Mouse (Mus musculus): Measurements from ENCODE around the gene Robo1. TPM values are rescaled to one million over a fixed set of nuclear protein-coding genes. Genes with fewer than 3 reads are reported as not detected.

Gene Robo1
- polyA plus RNA-seq, 1 experiment from 2014 or later: 6.3 TPM

- Histone ChIP-seq H3K9ac (ENCODE audit: low read length) (no peak overlapping the region), H3K4me2 (replicated peaks; ENCODE audit: low read depth) (no peak overlapping the region), H3K27me3 (ENCODE audit: control insufficient read depth, insufficient read depth, low read length) (no peaks in the 10 kb centered on the region), H3K36me3 (ENCODE audit: control insufficient read depth, insufficient read depth, low read length) (no peaks in the 10 kb centered on the region), H3K4me1 (replicated peaks; ENCODE audit: control insufficient read depth, insufficient read depth) (no peaks in the 10 kb centered on the region), H3K27ac (replicated peaks) (no peak overlapping the region), H3K9me3 (ENCODE audit: control insufficient read depth, low read length) (no peaks in the 10 kb centered on the region), H3K4me3 (ENCODE audit: low read depth, low read length) (no peak overlapping the region)
- ATAC-seq (ENCODE audit: low FRiP score, low TSS enrichment) (no peak), DNase-seq (ENCODE audit: low spot score) (no peak)
- WGBS: 69% methylated on average over 7 of the region's 7 CpGs
- TF ChIP-seq CTCF (IDR thresholded peaks at IDR 0.05; ENCODE audit: low read depth) (no peak), EP300 (optimal IDR thresholded peaks at IDR 0.05) (no peak)
These were observed 553.7 kb downstream of the Robo1 start for GRCm38 (mm10) chr16:72861707-72862277.

DNA sequence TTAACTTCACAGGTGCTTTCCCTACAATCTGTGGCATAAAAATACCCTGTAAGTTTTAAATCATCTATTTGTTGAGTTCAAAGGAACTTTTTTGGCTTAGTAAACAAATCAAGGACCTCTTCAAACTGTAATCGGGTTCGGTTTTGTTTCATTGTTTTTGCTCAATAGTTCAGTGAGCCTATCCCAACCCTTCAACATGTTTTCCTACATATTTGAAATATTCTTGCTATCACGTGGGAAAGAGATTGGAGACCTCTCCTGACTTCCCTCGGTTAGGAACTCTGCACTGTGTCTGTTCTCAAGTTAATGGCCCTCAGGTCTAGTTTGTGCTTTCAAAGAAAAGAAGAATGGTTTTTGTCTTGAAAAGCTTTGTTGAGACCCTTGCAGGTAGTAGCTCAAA, 557.9 kb downstream of the Robo1 start:
- ATAC-seq (ENCODE audit: low FRiP score, low TSS enrichment) (no peak), DNase-seq (ENCODE audit: low spot score) (no peak)
- no peak overlapping the region for H3K4me3 ChIP-seq (ENCODE audit: low read depth, low read length)
- H3K9ac ChIP-seq (ENCODE audit: low read length): no peak overlapping the region
- TF ChIP-seq EP300 (optimal IDR thresholded peaks at IDR 0.05) (no peak), CTCF (IDR thresholded peaks at IDR 0.05; ENCODE audit: low read depth) (no peak)
- H3K4me1 ChIP-seq (replicated peaks; ENCODE audit: control insufficient read depth, insufficient read depth): no peaks in the 10 kb centered on the region
- WGBS: 52% methylated on average over 4 of the region's 4 CpGs
- H3K27me3 ChIP-seq (ENCODE audit: control insufficient read depth, insufficient read depth, low read length): no peaks in the 10 kb centered on the region
- H3K9me3 ChIP-seq (ENCODE audit: control insufficient read depth, low read length): no peaks in the 10 kb centered on the region
- no peak overlapping the region for H3K4me2 ChIP-seq (replicated peaks; ENCODE audit: low read depth)
- no peaks in the 10 kb centered on the region for H3K36me3 ChIP-seq (ENCODE audit: control insufficient read depth, insufficient read depth, low read length)
- H3K27ac ChIP-seq (replicated peaks): no peak overlapping the region

DNA sequence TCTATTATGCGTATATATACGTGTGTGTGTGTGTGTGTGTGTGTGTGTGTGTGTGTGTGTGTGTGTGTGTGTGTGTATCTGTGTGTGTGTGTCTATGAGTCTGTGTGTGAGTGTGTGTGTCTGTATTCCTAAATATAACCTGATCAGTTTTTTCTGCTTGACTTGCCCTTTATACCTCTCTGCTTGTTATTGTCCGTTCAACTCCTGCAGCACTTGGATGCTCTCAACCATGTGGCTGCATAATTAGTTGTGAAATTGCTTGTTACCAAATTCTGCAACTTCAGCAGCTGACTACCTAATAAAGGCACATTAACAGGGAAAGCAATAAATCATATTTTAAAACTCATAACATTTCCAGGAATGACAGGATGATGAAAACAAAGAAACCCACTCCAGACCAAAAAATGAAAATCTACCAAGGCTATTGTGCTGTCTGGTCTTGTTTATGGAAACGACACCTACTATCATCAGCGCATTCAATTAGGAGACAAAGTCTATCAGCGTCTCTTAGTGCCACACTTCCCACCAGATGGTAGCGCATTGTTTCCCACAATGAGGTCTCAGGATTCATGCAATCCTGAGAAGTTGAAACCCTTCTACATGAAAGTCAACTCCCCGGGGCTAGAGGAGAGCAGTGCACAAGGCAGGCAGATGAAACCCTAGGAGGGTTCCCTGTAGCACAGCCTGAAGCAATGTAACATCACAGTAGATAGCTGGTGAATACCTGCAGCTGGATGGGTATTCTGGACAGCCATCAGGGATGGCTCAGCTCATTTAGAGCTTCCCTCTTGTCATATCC, 567.0 kb downstream of the Robo1 start:
- WGBS: 78% methylated on average over 8 of the region's 8 CpGs
- no peak overlapping the region for H3K4me3 ChIP-seq (ENCODE audit: low read depth, low read length)
- ATAC-seq (ENCODE audit: low FRiP score, low TSS enrichment): no peak
- no peaks in the 10 kb centered on the region for H3K27me3 ChIP-seq (ENCODE audit: control insufficient read depth, insufficient read depth, low read length)
- H3K27ac ChIP-seq (replicated peaks): no peak overlapping the region
- no peaks in the 10 kb centered on the region for H3K4me1 ChIP-seq (replicated peaks; ENCODE audit: control insufficient read depth, insufficient read depth)
- no peaks in the 10 kb centered on the region for H3K36me3 ChIP-seq (ENCODE audit: control insufficient read depth, insufficient read depth, low read length)
- H3K4me2 ChIP-seq (replicated peaks; ENCODE audit: low read depth): no peak overlapping the region
- H3K9me3 ChIP-seq (ENCODE audit: control insufficient read depth, low read length): no peaks in the 10 kb centered on the region
- DNase-seq (ENCODE audit: low spot score): no peak
- TF ChIP-seq CTCF (IDR thresholded peaks at IDR 0.05; ENCODE audit: low read depth) (no peak), EP300 (optimal IDR thresholded peaks at IDR 0.05) (no peak)
- no peak overlapping the region for H3K9ac ChIP-seq (ENCODE audit: low read length)

GRCm38 (mm10) chr16:72888108-72888507, 580.0 kb downstream of the Robo1 start:
- Histone ChIP-seq H3K4me2 (replicated peaks; ENCODE audit: low read depth) (no peak overlapping the region), H3K27ac (replicated peaks) (no peak overlapping the region), H3K4me3 (ENCODE audit: low read depth, low read length) (no peak overlapping the region), H3K27me3 (ENCODE audit: control insufficient read depth, insufficient read depth, low read length) (no peaks in the 10 kb centered on the region), H3K4me1 (replicated peaks; ENCODE audit: control insufficient read depth, insufficient read depth) (no peaks in the 10 kb centered on the region), H3K9ac (ENCODE audit: low read length) (no peak overlapping the region), H3K36me3 (ENCODE audit: control insufficient read depth, insufficient read depth, low read length) (no peaks in the 10 kb centered on the region), H3K9me3 (ENCODE audit: control insufficient read depth, low read length) (no peaks in the 10 kb centered on the region)
- ATAC-seq (ENCODE audit: low FRiP score, low TSS enrichment) (no peak), DNase-seq (ENCODE audit: low spot score) (no peak)
- WGBS: 37% methylated on average over 7 of the region's 7 CpGs
- TF ChIP-seq EP300 (optimal IDR thresholded peaks at IDR 0.05): no peak
- TF ChIP-seq CTCF (IDR thresholded peaks at IDR 0.05; ENCODE audit: low read depth): no peak

GRCm38 (mm10) chr16:72889401-72889800, 581.3 kb downstream of the Robo1 start:
- Histone ChIP-seq H3K9me3 (ENCODE audit: control insufficient read depth, low read length) (no peaks in the 10 kb centered on the region), H3K4me2 (replicated peaks; ENCODE audit: low read depth) (no peak overlapping the region), H3K4me1 (replicated peaks; ENCODE audit: control insufficient read depth, insufficient read depth) (no peaks in the 10 kb centered on the region), H3K36me3 (ENCODE audit: control insufficient read depth, insufficient read depth, low read length) (no peaks in the 10 kb centered on the region), H3K27ac (replicated peaks) (no peak overlapping the region), H3K9ac (ENCODE audit: low read length) (no peak overlapping the region), H3K27me3 (ENCODE audit: control insufficient read depth, insufficient read depth, low read length) (no peaks in the 10 kb centered on the region), H3K4me3 (ENCODE audit: low read depth, low read length) (no peak overlapping the region)
- WGBS: 79% methylated on average over 9 of the region's 9 CpGs
- ATAC-seq (ENCODE audit: low FRiP score, low TSS enrichment): no peak
- DNase-seq (ENCODE audit: low spot score): no peak
- no peak for TF ChIP-seq CTCF (IDR thresholded peaks at IDR 0.05; ENCODE audit: low read depth)
- TF ChIP-seq EP300 (optimal IDR thresholded peaks at IDR 0.05): no peak

DNA sequence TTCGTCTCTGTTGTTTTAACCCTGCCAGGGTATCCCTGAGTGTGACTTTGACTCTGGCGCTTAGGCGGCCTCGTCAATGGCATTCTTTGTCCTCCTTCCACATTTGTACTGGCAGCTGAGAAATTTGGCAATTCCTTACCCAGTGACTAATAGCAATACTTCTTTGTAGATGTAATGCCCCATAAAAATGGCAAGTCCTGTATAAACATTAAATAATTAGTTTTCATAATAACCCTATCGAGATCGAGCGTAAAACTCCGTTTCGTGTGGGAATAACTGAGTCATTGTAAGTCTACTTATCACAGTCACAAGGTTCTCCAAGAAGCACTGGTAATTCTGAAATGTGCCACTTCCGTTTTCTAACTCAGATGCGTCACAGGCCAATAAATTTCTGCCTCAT, 589.0 kb downstream of the Robo1 start:
- no peak overlapping the region for H3K27ac ChIP-seq (replicated peaks)

More for the DNA sequence above, 589.0 kb downstream of the Robo1 start:
- Histone ChIP-seq H3K4me1 (replicated peaks; ENCODE audit: control insufficient read depth, insufficient read depth) (no peaks in the 10 kb centered on the region), H3K36me3 (ENCODE audit: control insufficient read depth, insufficient read depth, low read length) (no peaks in the 10 kb centered on the region), H3K4me2 (replicated peaks; ENCODE audit: low read depth) (no peak overlapping the region), H3K27me3 (ENCODE audit: control insufficient read depth, insufficient read depth, low read length) (no peaks in the 10 kb centered on the region), H3K4me3 (ENCODE audit: low read depth, low read length) (no peak overlapping the region), H3K9ac (ENCODE audit: low read length) (no peak overlapping the region), H3K9me3 (ENCODE audit: control insufficient read depth, low read length) (no peaks in the 10 kb centered on the region)
- TF ChIP-seq CTCF (IDR thresholded peaks at IDR 0.05; ENCODE audit: low read depth): no peak
- TF ChIP-seq EP300 (optimal IDR thresholded peaks at IDR 0.05): no peak
- ATAC-seq (ENCODE audit: low FRiP score, low TSS enrichment) (no peak), DNase-seq (ENCODE audit: low spot score) (no peak)
- 60% methylated on average over 11 of the region's 11 CpGs for WGBS
